Mouse (Mus musculus): ENCODE results near the gene Rheb. TPM values are rescaled to one million over a fixed set of nuclear protein-coding genes. Genes with fewer than 3 reads are reported as not detected.

The Rheb gene
- total and polyA plus RNA-seq, 3 experiments: 17.0 to 64.1 (median 46.2) TPM

DNA sequence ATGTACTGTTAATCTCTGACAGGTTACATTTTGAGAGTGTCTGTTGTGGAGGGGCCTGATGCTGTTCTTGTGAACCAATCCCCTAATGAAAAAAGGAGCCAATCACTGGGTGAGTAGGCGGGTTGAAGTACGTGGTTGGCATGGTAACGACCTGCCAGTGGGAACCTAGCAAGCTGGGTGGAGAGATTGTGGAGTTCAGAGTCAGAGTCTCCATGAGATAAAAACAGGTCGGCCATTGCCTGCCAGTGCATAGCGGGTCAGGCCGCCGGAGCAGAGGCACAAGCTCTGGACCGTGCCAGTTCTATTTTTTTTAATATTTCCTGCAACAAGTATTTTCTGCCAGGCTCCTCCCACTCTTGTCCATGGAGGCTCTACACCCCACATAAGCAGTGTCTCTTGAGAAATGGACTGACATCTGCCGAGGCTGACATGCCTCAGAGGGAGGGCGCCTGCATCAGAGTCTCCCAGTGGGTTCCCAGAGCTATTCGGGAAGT lies 27.4 kb upstream of the Rheb start:
- Histone ChIP-seq H3K36me3 (replicated peaks in 1 of 2; ENCODE audit: control insufficient read depth in 1 of 2, insufficient read depth in 1 of 2, low read length in 1 of 2) (peaks cover 2 to 40% of the 10 kb centered on the region in 2 experiments), H3K4me3 (replicated peaks in 1 of 3; ENCODE audit: low read depth in 2 of 3, low read length in 2 of 3, poor library complexity in 1 of 3) (no peak overlapping the region), H3K27ac (ENCODE audit: insufficient read depth, low read depth) (no peak overlapping the region), H3K4me2 (ENCODE audit: insufficient read depth, low read depth, poor library complexity, severe bottlenecking) (no peak overlapping the region), H3K27me3 (replicated peaks) (no peaks in the 10 kb centered on the region), H3K4me1 (ENCODE audit: control insufficient read depth in 1 of 2, insufficient read depth in 2 of 2) (peaks cover 0 to 34% of the 10 kb centered on the region in 2 experiments; a peak in 2 of 4 replicates), H3K9ac (ENCODE audit: insufficient read depth, low read depth) (no peak overlapping the region), H3K9me3 (replicated peaks; ENCODE audit: low read length) (peaks cover 3% of the 10 kb centered on the region), H3K79me2 (replicated peaks; ENCODE audit: control insufficient read depth, extremely low read depth, insufficient read depth, poor library complexity, severe bottlenecking) (no peaks in the 10 kb centered on the region)
- no peak for TF ChIP-seq GABPA (IDR thresholded peaks at IDR 0.05; ENCODE audit: insufficient replicate concordance, low read depth, low read length)
- no peak for TF ChIP-seq EP300 (IDR thresholded peaks at IDR 0.05; ENCODE audit: low read length)
- no peak for TF ChIP-seq TBP (conservative IDR thresholded peaks at IDR 0.05; ENCODE audit: low read depth, low read length)
- TF ChIP-seq CHD1 (IDR thresholded peaks at IDR 0.05; ENCODE audit: low read depth, low read length): no peak
- TF ChIP-seq ZKSCAN1 (IDR thresholded peaks at IDR 0.05; ENCODE audit: borderline replicate concordance, low read depth, low read length): no peak
- no peak for TF ChIP-seq CTCF (conservative IDR thresholded peaks at IDR 0.05 in 1 of 2, IDR thresholded peaks at IDR 0.05 in 1 of 2; ENCODE audit: low read depth in 2 of 2, low read length in 2 of 2)
- no peak for TF ChIP-seq MAFK (IDR thresholded peaks at IDR 0.05; ENCODE audit: insufficient replicate concordance, low read length)
- no peak for TF ChIP-seq BHLHE40 (IDR thresholded peaks at IDR 0.05; ENCODE audit: low read depth, low read length)
- TF ChIP-seq MAX (IDR thresholded peaks at IDR 0.05; ENCODE audit: low read length): no peak
- TF ChIP-seq ZC3H11A (IDR thresholded peaks at IDR 0.05; ENCODE audit: low read depth, low read length): no peak
- TF ChIP-seq NRF1 (IDR thresholded peaks at IDR 0.05; ENCODE audit: low read depth, low read length): no peak
- no peak for TF ChIP-seq MAZ (IDR thresholded peaks at IDR 0.05; ENCODE audit: low read depth, low read length)
- no peak for DNase-seq (ENCODE audit: extremely low read depth)
- in situ Hi-C loops (cut with MboI; ENCODE audit: low pct_ligation_motif_present, low pct_unique_long_range_greater_than_20kb, low sequenced_read_pairs): no loop called here
- dilution Hi-C loops (cut with MboI; ENCODE audit: extremely low pct_ligation_motif_present, extremely low pct_unique_long_range_greater_than_20kb, low sequenced_read_pairs): no loop called here

DNA sequence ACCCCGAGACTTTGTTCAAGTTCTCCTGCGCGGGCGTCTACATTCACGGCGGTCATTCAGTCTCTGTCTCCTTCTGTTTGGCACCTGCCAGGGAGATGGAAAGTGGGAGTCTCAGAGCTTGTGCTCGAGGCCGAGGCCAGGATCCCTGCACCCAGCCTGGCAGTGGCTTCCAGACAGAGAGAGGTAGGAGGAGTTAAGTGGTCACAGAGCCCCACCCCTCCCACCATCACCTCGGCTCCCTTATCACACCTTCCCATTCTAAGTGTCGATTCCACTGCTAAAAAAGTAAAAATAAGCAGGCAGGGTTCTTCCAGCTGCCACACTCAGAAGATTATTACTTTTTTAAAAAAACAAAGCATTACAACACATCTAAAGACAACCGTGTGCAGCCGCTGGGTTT lies 21.4 kb upstream of the Rheb start:
- no peak for DNase-seq (ENCODE audit: extremely low read depth)
- no peak overlapping the region for H3K4me2 ChIP-seq (ENCODE audit: insufficient read depth, low read depth, poor library complexity, severe bottlenecking)
- dilution Hi-C loops (cut with MboI; ENCODE audit: extremely low pct_ligation_motif_present, extremely low pct_unique_long_range_greater_than_20kb, low sequenced_read_pairs): no loop called here

DNA sequence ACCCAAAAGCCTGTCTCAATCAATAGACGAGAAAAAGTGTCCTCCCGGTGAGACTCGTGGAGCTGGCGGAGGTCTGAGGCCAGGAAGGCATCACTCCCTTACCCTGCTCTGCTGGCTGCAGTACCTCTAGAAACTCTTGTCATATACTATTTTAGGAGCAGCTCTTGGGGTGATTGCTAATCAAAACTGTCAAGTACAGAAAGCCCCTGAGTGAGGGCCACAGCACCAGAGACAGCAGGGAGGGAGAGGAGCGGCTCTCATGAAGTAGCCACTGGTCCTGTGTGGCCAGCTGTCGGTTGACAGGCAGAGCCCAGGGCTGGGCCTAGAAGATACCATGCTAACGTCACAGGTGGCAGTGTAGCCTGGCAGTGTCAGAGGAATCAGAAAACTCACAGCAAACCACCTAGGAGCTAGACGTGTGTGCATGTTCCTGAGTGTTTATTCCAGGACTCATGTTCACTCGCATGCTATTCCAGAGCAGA lies 19.1 kb upstream of the Rheb start:
- no peaks in the 10 kb centered on the region for H3K27me3 ChIP-seq (replicated peaks)
- no peak overlapping the region for H3K4me2 ChIP-seq (ENCODE audit: insufficient read depth, low read depth, poor library complexity, severe bottlenecking)
- TF ChIP-seq USF2 (conservative IDR thresholded peaks at IDR 0.05; ENCODE audit: low read depth, low read length) (no peak), PAX5 (IDR thresholded peaks at IDR 0.05; ENCODE audit: low read length) (no peak), MEF2A (IDR thresholded peaks at IDR 0.05; ENCODE audit: borderline replicate concordance, low read depth, low read length) (no peak)
- no peak overlapping the region for H3K4me3 ChIP-seq (replicated peaks in 1 of 3; ENCODE audit: low read depth in 2 of 3, low read length in 2 of 3, poor library complexity in 1 of 3)
- H3K27ac ChIP-seq (ENCODE audit: insufficient read depth, low read depth): no peak overlapping the region
- in situ Hi-C loops (cut with MboI; ENCODE audit: low pct_ligation_motif_present, low pct_unique_long_range_greater_than_20kb, low sequenced_read_pairs): no loop called here
- H3K9ac ChIP-seq (ENCODE audit: insufficient read depth, low read depth): no peak overlapping the region
- DNase-seq (ENCODE audit: extremely low read depth): no peak
- peaks cover 0 to 5% of the 10 kb centered on the region in 2 experiments; a peak in 1 of 4 replicates for H3K4me1 ChIP-seq (ENCODE audit: control insufficient read depth in 1 of 2, insufficient read depth in 2 of 2)
- dilution Hi-C loops (cut with MboI; ENCODE audit: extremely low pct_ligation_motif_present, extremely low pct_unique_long_range_greater_than_20kb, low sequenced_read_pairs): no loop called here
- H3K36me3 ChIP-seq (replicated peaks in 1 of 2; ENCODE audit: control insufficient read depth in 1 of 2, insufficient read depth in 1 of 2, low read length in 1 of 2): peaks cover 0 to 23% of the 10 kb centered on the region in 2 experiments
- no peaks in the 10 kb centered on the region for H3K79me2 ChIP-seq (replicated peaks; ENCODE audit: control insufficient read depth, extremely low read depth, insufficient read depth, poor library complexity, severe bottlenecking)
- peaks cover 2% of the 10 kb centered on the region for H3K9me3 ChIP-seq (replicated peaks; ENCODE audit: low read length)

More for the DNA sequence above, 21.4 kb upstream of the Rheb start:
- H3K4me3 ChIP-seq (replicated peaks in 1 of 3; ENCODE audit: low read depth in 2 of 3, low read length in 2 of 3, poor library complexity in 1 of 3): no peak overlapping the region
- in situ Hi-C loops (cut with MboI; ENCODE audit: low pct_ligation_motif_present, low pct_unique_long_range_greater_than_20kb, low sequenced_read_pairs): no loop called here
- H3K79me2 ChIP-seq (replicated peaks; ENCODE audit: control insufficient read depth, extremely low read depth, insufficient read depth, poor library complexity, severe bottlenecking): no peaks in the 10 kb centered on the region
- no peaks in the 10 kb centered on the region for H3K27me3 ChIP-seq (replicated peaks)
- H3K9ac ChIP-seq (ENCODE audit: insufficient read depth, low read depth): no peak overlapping the region
- H3K9me3 ChIP-seq (replicated peaks; ENCODE audit: low read length): peaks cover 3% of the 10 kb centered on the region
- H3K27ac ChIP-seq (ENCODE audit: insufficient read depth, low read depth): no peak overlapping the region
- no peak for TF ChIP-seq POLR2AphosphoS2 (IDR thresholded peaks at IDR 0.05; ENCODE audit: low read depth, low read length)
- H3K4me1 ChIP-seq (ENCODE audit: control insufficient read depth in 1 of 2, insufficient read depth in 2 of 2): peaks cover 0 to 5% of the 10 kb centered on the region in 2 experiments; a peak in 1 of 4 replicates
- peaks cover 2 to 39% of the 10 kb centered on the region in 2 experiments for H3K36me3 ChIP-seq (replicated peaks in 1 of 2; ENCODE audit: control insufficient read depth in 1 of 2, insufficient read depth in 1 of 2, low read length in 1 of 2)
